Mouse (Mus musculus) right cerebral cortex, postnatal 10 days (tissue): ENCODE results near the gene Brsk1.

Experiments
- DNase-seq, 2 experiments: peaks; one replicate each; pipeline ENCODE4 v3.0.0; 2021; ENCODE audit warnings: low spot score in 2 of 2

Gene Brsk1

GRCm38 (mm10) chr7:4739041-4739543 is 48.7 kb downstream of the Brsk1 start:
- DNase-seq: no peak

- DNase-seq: peak; percentile 100
These were observed 49.3 kb downstream of the Brsk1 start, which contains the start of gene Kmt5c for GRCm38 (mm10) chr7:4739544-4740275. Gene Kmt5c, plus strand, starts transcription at chr7:4740115.

DNA sequence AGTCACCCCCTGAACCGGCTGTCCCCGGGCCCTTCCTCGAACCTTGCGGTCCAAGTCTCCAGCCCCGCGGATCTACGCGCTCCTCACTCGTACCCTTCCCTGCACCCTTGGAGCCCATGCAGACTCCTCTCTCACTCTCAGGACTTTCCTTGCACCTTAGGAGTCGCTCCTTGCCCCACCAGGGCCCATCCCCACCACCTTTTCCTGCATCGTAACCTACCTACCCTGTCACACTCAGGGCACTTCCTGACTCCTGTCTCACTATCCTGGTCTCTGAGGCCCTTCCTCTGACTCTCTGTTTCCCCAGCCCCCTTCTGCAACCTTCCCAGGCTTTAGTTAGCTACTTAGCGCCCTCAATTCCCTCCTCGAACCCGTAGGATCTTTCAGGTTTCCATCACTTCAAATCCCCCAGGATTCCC is 49.9 kb downstream of the Brsk1 start:
- no peak for DNase-seq

- DNase-seq: peak; percentile 55 to 65
These were observed 50.7 kb downstream of the Brsk1 start for GRCm38 (mm10) chr7:4741151-4741550.

GRCm38 (mm10) chr7:4741672-4742481 is 51.5 kb downstream of the Brsk1 start:
- DNase-seq: no peak

- no peak for DNase-seq
These were observed 52.0 kb downstream of the Brsk1 start for GRCm38 (mm10) chr7:4742482-4742819.

DNA sequence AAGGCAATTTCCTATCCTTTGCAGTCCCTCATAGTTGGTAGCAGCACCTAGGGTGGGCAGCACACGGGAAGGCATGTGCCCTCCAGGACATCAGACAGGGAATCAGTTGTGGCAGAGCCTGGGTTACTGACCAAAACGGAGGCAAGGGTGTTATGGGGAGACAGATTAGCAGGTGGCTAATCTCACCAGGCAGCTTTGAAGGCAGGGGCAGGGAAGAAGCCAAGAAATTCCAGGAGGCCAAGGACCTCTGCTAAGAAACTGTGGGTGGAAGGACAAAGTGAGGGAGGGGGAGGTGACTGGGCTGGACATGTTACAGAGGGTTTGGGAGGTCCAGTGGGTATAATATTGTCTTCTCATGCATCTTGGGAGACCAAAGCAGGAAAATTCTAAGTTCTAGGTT is 53.0 kb downstream of the Brsk1 start:
- DNase-seq: no peak

DNA sequence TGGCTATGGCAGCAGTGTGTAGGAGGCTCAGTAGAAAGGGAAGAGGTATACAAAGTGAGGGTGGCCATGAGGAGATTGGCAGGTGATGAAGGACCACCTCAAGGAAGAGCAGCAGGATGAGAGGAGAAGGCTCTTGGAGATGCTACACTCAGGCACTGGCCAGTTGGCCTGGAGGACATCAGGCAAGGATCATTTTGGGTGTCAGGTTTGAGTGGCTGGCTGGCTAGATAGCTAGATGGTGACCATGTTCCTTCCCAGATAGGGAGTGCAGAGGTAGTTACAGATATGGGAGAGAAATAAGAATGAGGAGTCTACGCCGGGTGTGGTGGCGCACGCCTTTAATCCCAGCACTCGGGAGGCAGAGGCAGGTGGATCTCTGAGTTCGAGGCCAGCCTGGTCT is 54.5 kb downstream of the Brsk1 start:
- no peak for DNase-seq

- DNase-seq: no peak
These were observed 56.0 kb downstream of the Brsk1 start for GRCm38 (mm10) chr7:4746326-4746980.

DNA sequence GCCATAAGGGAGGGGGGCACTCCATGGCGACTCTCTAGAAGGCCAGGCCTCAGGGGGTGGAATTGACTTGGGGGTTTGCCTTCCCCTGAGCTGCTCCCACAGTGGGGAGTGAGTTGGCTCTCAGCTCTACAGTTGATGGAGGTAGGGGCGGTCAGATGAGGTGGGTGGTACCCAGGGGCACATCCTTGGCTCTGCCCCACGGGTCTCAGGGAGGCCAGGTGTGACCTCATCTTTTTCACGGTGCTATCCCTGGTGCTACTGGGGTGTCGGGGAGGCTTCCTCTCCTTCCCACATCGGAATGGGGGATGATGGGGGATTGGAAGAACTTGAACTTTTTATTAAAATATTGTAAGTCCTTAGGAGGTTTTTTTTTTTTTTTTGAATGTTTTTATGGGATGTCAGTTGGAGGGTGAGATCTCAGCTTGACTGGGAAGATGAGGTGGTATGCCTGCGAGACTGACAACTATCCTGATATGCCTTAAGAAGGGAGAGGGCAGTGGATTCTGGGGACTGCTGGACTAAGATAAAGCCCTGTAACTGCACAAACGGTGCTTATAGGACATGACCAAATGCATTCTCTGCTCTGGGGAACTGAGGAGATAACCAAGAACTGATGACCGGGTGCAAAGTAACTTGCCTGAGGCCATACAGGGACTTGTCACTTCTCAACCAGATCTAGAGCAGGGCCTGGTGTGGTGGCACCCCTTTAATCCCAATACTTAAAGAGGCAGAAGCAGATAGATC is 56.9 kb downstream of the Brsk1 start:
- DNase-seq: no peak

DNA sequence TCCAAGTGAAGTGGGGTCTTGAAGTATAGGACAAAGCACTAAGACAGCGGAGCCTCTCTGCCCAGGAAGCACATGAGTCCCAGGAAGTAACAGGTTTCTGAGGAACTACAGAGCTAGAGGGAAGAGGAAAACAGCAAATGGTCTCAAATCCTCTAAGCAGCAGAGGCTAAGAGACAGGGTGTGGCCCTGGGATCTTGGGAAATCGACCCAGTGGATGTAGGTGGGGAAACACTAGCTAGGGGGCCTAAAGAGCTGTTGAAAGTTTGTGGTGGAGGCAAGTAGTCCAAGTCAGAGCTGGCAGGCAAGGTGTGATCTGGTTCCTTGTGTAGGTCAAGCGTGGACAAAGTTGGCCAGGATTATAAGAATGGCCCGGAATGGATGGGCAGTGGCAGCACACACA is 57.9 kb downstream of the Brsk1 start:
- no peak for DNase-seq

DNA sequence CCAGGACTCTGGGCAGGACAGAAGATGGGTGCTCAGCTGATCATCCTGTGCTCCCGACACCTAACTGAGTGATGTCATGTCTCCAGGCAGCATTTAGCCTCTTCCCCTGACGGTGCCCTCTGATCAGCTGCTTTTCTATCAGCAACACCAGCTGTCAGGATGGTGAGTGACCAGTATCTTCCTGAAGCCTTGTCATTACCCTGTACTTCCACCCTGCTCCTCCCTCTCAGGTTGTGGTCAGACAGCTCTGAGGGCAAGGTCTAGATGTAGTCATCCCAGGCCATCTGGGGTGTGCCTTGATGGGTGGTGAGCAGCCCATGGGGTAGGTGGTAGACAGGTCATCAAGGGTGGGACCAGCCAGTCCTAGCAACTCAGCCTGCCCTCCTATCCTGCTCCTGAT is 58.8 kb downstream of the Brsk1 start:
- no peak for DNase-seq

- peak in 1 of 2 experiments; percentile 29 for DNase-seq
These were observed 61.8 kb downstream of the Brsk1 start for GRCm38 (mm10) chr7:4751971-4752820.

DNA sequence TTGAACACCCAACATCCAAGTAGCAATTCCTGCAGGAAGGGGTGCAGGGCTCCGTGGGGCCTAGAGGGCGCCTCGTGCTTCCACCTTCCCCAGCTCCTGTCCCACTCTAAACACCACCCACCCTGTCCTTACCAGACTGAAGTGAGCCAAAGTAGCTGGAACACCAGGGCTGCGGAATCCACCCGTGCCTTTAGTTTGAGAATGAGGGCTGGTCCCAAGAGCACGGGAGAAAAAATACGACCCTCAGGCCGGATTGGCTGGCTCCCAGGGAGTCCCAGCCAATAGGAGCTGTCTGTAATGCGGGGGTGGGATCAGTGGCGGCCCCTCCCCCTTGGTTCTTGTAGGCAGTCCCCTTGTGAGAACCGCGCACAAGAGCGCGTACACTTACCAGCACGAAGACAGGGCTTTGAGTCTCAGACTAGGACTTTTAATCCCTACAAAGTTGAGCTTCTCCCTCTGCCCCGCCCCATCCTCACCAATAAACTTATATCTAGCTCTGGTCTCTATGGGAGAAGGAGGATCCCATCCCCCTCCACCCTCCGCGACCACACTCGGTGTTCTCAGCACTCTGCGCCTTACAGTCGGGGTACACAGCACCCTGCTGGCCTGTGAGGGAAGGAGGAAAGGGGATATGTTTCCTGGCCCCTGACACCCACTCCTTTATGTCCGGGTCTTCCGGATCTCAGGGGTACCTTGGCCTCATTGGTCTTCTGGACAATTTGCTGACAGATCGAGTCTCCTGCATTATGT is 62.6 kb downstream of the Brsk1 start, which contains the start of gene Cox6b2:
Gene Cox6b2, minus strand, starts transcription at position 274 of the 750 bp plus-strand sequence.
- peak; percentile 90 for DNase-seq

DNA sequence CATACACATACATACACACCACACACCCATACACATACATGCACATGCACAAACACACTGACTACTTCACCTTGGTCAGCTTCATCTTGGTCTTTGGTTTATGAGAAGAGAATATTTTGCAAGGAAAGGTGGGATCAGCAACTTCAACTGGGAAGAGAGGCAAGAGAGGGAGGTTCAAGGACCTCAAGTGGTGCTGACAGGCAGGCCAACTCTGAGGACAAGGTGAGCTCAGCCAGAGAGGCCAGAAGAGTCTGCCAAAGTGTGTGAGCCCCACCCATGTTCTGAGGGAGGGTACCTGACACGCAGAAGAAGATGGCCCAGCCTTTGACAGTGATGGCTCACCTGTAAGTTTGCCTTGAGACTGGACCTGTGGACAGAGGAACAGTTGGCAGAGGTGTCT is 69.3 kb downstream of the Brsk1 start:
- DNase-seq: no peak

DNA sequence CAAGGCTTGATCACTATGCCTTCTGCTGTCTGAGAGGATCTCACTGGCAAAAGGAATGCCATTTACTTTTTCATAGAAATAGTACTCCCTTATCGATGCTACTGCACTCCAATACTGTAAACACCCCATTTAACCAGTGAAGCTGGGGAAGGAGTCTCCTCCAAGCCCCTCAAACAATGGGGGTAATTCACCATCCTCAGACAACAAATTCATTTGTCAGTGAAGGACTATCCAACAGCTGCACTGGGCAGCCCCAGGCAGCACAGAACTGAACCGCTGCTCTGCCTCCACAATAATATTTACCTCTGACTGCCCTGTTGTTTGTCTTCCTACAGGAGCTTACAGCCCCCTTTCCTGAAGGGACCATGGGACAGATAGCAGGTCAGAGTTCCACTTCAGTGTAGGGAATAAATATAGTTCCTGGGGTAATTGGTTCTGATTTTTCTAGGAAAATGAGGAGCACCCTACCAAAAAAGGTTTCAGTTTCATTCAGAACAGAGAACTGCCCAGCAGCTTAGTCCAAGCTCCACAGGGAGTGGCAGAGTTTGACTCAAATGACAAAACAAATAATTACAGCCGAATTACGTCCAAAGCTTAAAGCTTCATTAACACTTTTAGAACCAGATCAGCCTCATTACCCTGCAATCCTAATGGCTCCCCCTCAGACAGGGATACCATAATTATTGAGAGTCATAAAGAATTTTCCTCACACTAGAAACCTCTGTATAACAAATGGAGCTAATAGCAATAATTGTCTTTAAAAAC is 74.7 kb downstream of the Brsk1 start:
- no peak for DNase-seq
